Mouse (Mus musculus): ENCODE measurements at regions not wholly inside any gene's neighbourhood (a gene's known extent, or its start where the extent isn't known, plus 50 kb on each side); places are given as distances from the start of the nearest gene placed in this dataset.

GRCm38 (mm10) chr15:56425986-56426385, 1051.4 kb downstream of the Slc22a22 start:
- no peak for DNase-seq (ENCODE audit: low spot score in 2 of 2)

GRCm38 (mm10) chr15:56420681-56421080, 1056.7 kb downstream of the Slc22a22 start:
- no peak for DNase-seq (ENCODE audit: low spot score in 2 of 2)

- no peak for DNase-seq (ENCODE audit: low spot score in 2 of 2)
These were observed 1085.4 kb downstream of the Slc22a22 start for GRCm38 (mm10) chr15:56391982-56392381.

- DNase-seq (ENCODE audit: low spot score in 2 of 2): no peak
These were observed 1098.9 kb downstream of the Slc22a22 start for GRCm38 (mm10) chr15:56378511-56378910.

GRCm38 (mm10) chr15:56350903-56351302, 1126.5 kb downstream of the Slc22a22 start:
- DNase-seq (ENCODE audit: low spot score in 2 of 2): no peak

- DNase-seq (ENCODE audit: low spot score in 2 of 2): no peak
These were observed 1131.3 kb downstream of the Slc22a22 start for GRCm38 (mm10) chr15:56346111-56346510.

- DNase-seq (ENCODE audit: low spot score in 2 of 2): no peak
These were observed 1132.5 kb downstream of the Slc22a22 start for GRCm38 (mm10) chr15:56344973-56345372.

GRCm38 (mm10) chr15:56344304-56344932, 1133.0 kb downstream of the Slc22a22 start:
- DNase-seq (ENCODE audit: low spot score in 2 of 2): no peak

GRCm38 (mm10) chr15:56337879-56338278, 1139.5 kb downstream of the Slc22a22 start:
- DNase-seq (ENCODE audit: low spot score in 2 of 2): no peak

GRCm38 (mm10) chr15:56336449-56336848, 1141.0 kb downstream of the Slc22a22 start:
- peak; percentile 8 to 12 for DNase-seq (ENCODE audit: low spot score in 2 of 2)

GRCm38 (mm10) chr15:56335011-56335410, 1142.4 kb downstream of the Slc22a22 start:
- DNase-seq (ENCODE audit: low spot score in 2 of 2): no peak

- DNase-seq (ENCODE audit: low spot score in 2 of 2): no peak
These were observed 1156.9 kb downstream of the Slc22a22 start for GRCm38 (mm10) chr15:56320501-56320900.

- no peak for DNase-seq (ENCODE audit: low spot score in 2 of 2)
These were observed 1182.5 kb downstream of the Slc22a22 start for GRCm38 (mm10) chr15:56294910-56295438.

- peak; percentile 30 to 38 for DNase-seq (ENCODE audit: low spot score in 2 of 2)
These were observed 1198.7 kb downstream of the Slc22a22 start for GRCm38 (mm10) chr15:56278622-56279301.

- no peak for DNase-seq (ENCODE audit: low spot score in 2 of 2)
These were observed 1199.4 kb downstream of the Slc22a22 start for GRCm38 (mm10) chr15:56278006-56278405.

- DNase-seq (ENCODE audit: low spot score in 2 of 2): no peak
These were observed 1228.7 kb downstream of the Slc22a22 start for GRCm38 (mm10) chr15:56248731-56249130.

- no peak for DNase-seq (ENCODE audit: low spot score in 2 of 2)
These were observed 1233.3 kb downstream of the Slc22a22 start for GRCm38 (mm10) chr15:56244004-56244735.

- no peak for DNase-seq (ENCODE audit: low spot score in 2 of 2)
These were observed 1274.9 kb downstream of the Slc22a22 start for GRCm38 (mm10) chr15:56202552-56202951.

- no peak for DNase-seq (ENCODE audit: low spot score in 2 of 2)
These were observed 1278.1 kb downstream of the Slc22a22 start for GRCm38 (mm10) chr15:56199336-56199735.

- no peak for DNase-seq (ENCODE audit: low spot score in 2 of 2)
These were observed 1279.8 kb downstream of the Slc22a22 start for GRCm38 (mm10) chr15:56197425-56198201.

GRCm38 (mm10) chr15:56166236-56166635, 1311.2 kb downstream of the Slc22a22 start:
- no peak for DNase-seq (ENCODE audit: low spot score in 2 of 2)

Data from gastrocnemius, adult 8-10 months (tissue).